Mouse (Mus musculus): ENCODE measurements at regions not wholly inside any gene's neighbourhood (a gene's known extent, or its start where the extent isn't known, plus 50 kb on each side); places are given as distances from the start of the nearest gene placed in this dataset.
"Not testable (repeated sequence)": the region's sequence is repeated elsewhere in the genome, so short reads cannot be mapped to it uniquely, and the experiment has no call there.

GRCm38 (mm10) chr16:8914183-8914582 is 84.3 kb downstream of the 1810013L24Rik start:
- not testable (repeated sequence) for DNase-seq (ENCODE audit: low spot score)

- no peak for DNase-seq (ENCODE audit: low spot score)
Measured at GRCm38 (mm10) chr16:8916091-8916490, 86.2 kb downstream of the 1810013L24Rik start.

- no peak for DNase-seq (ENCODE audit: low spot score)
Measured at GRCm38 (mm10) chr16:8918741-8919535, 89.0 kb downstream of the 1810013L24Rik start.

- DNase-seq (ENCODE audit: low spot score) = no peak
Measured at GRCm38 (mm10) chr16:8924732-8925131, 94.8 kb downstream of the 1810013L24Rik start.

GRCm38 (mm10) chr16:8931961-8932360 is 102.1 kb downstream of the 1810013L24Rik start:
- DNase-seq (ENCODE audit: low spot score) = no peak

GRCm38 (mm10) chr16:8933121-8933520 is 103.2 kb downstream of the 1810013L24Rik start:
- DNase-seq (ENCODE audit: low spot score) = no peak

GRCm38 (mm10) chr16:8936446-8936845 is 106.5 kb downstream of the 1810013L24Rik start:
- no peak for DNase-seq (ENCODE audit: low spot score)

GRCm38 (mm10) chr16:8938516-8938915 is 108.6 kb downstream of the 1810013L24Rik start:
- peak; percentile 47 for DNase-seq (ENCODE audit: low spot score)

- no peak for DNase-seq (ENCODE audit: low spot score)
Measured at GRCm38 (mm10) chr16:8939136-8939535, 109.2 kb downstream of the 1810013L24Rik start.

GRCm38 (mm10) chr16:8944412-8945102 is 114.7 kb downstream of the 1810013L24Rik start:
- no peak for DNase-seq (ENCODE audit: low spot score)

- DNase-seq (ENCODE audit: low spot score) = no peak
Measured at GRCm38 (mm10) chr16:8947846-8948245, 117.9 kb downstream of the 1810013L24Rik start.

GRCm38 (mm10) chr16:8951156-8951899 is 121.4 kb downstream of the 1810013L24Rik start:
- no peak for DNase-seq (ENCODE audit: low spot score)

GRCm38 (mm10) chr16:8961739-8962138 is 131.8 kb downstream of the 1810013L24Rik start:
- no peak for DNase-seq (ENCODE audit: low spot score)

GRCm38 (mm10) chr16:8993521-8994250 is 163.8 kb downstream of the 1810013L24Rik start:
- peak; percentile 59 for DNase-seq (ENCODE audit: low spot score)

GRCm38 (mm10) chr16:8994521-8994920 is 164.6 kb downstream of the 1810013L24Rik start:
- DNase-seq (ENCODE audit: low spot score) = no peak

GRCm38 (mm10) chr16:8997250-8997649 is 167.3 kb downstream of the 1810013L24Rik start:
- DNase-seq (ENCODE audit: low spot score) = no peak

- no peak for DNase-seq (ENCODE audit: low spot score)
Measured at GRCm38 (mm10) chr16:9004012-9004411, 174.1 kb downstream of the 1810013L24Rik start.

GRCm38 (mm10) chr16:9005933-9006332 is 176.0 kb downstream of the 1810013L24Rik start:
- no peak for DNase-seq (ENCODE audit: low spot score)

- peak; percentile 84 for DNase-seq (ENCODE audit: low spot score)
Measured at GRCm38 (mm10) chr16:9009361-9010083, 179.6 kb downstream of the 1810013L24Rik start.

GRCm38 (mm10) chr16:9011077-9011476 is 181.2 kb downstream of the 1810013L24Rik start:
- no peak for DNase-seq (ENCODE audit: low spot score)

- no peak for DNase-seq (ENCODE audit: low spot score)
Measured at GRCm38 (mm10) chr16:9011691-9012090, 181.8 kb downstream of the 1810013L24Rik start.

All from layer of hippocampus, adult 9-10 months (tissue).